ENCODE assay signal across 22 mouse cellular contexts in the genomic region with DNA sequence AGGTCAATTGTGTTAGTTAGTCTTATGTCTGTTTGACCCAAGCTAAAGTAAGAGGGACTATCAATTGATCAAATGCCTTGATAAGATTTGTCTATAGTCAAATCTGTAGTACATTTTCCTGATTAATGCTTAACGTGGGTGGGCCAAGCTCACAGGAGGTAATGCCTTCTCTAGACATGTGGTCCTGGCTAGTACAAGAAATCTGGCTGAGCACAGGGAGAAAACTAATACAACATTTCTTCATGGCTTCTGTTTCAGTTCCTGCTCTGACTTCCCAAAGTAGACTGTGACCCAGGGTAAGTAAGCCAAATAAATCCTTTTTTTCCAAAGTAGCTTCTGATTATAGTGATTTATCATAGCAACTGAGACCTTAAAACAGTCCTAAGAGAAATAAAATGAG.
"Had no signal": no experiment of that assay in that cellular context is flagged by ENCODE, and none has a peak within 500 bp of the region (broad histone marks: within the 10 kb centered on the region; RNA-seq: fewer than 3 reads in every experiment).

No protein-coding gene starts in this region.

- H3K9ac ChIP-seq: intestine, embryonic 15.5 days; limb, embryonic 13.5 days; liver, embryonic 14.5 days; liver, postnatal 0 days; lung, embryonic 14.5 days; neural tube, embryonic 13.5 days had no signal

- H3K36me3 ChIP-seq: intestine, embryonic 15.5 days; limb, embryonic 10.5 days; limb, embryonic 13.5 days; midbrain, embryonic 10.5 days; neural tube, embryonic 13.5 days had no signal

- H3K27me3 ChIP-seq: intestine, embryonic 15.5 days; limb, embryonic 13.5 days; neural tube, embryonic 13.5 days had no signal

- DNase-seq: kidney, adult 11 months; kidney, adult 8-10 months; kidney, postnatal 14 days; kidney, postnatal 4 days; layer of hippocampus, postnatal 36 days; liver, postnatal 0 days; lung, embryonic 14.5 days; midbrain, embryonic 14.5 days; retina, postnatal 1 day; right cerebral cortex, postnatal 25 days; spleen, adult 18-20 months; thymus, adult 18-20 months; thymus, postnatal 36 days had no signal

- H3K4me3 ChIP-seq: intestine, embryonic 15.5 days; limb, embryonic 10.5 days; limb, embryonic 13.5 days; megakaryocyte, embryonic 14.5 days; midbrain, embryonic 10.5 days; myocyte; neural tube, embryonic 13.5 days had no signal

- H3K27ac ChIP-seq: intestine, embryonic 15.5 days; limb, embryonic 10.5 days; limb, embryonic 13.5 days; liver, embryonic 14.5 days; macrophage; midbrain, embryonic 10.5 days; neural tube, embryonic 13.5 days had no signal

- H3K4me1 ChIP-seq: limb, embryonic 10.5 days; limb, embryonic 13.5 days; megakaryocyte, embryonic 14.5 days had no signal
